Mouse (Mus musculus) stomach, postnatal 0 days (tissue): ENCODE measurements around the gene Kctd4. TPM values are rescaled to one million over a fixed set of nuclear protein-coding genes. Genes with fewer than 3 reads are reported as not detected.

Source experiments
- ATAC-seq: fragments of 200-750 bp; cut with Nextera tagmentation; 2 replicates; pipeline ENCODE4 v1.8.0; 2017; ENCODE audit not compliant: low FRiP score, low TSS enrichment
- DNase-seq: peaks from one replicate; pipeline ENCODE4 v3.0.0-alpha.2; 2016; ENCODE audit warnings: low spot score
- H3K27ac ChIP-seq: fragments of 300-500 bp; sonication (generic); replicated peaks from 2 replicates; pipeline ENCODE4 v1.5.1; 2014; ENCODE audit warnings: mild to moderate bottlenecking, control low read depth
- H3K27me3 ChIP-seq: fragments of 300-500 bp; sonication (generic); 2 replicates; pipeline ENCODE4 v1.6.1; 2014; ENCODE audit warnings: low read length; ENCODE audit not compliant: control insufficient read depth, insufficient read depth
- H3K36me3 ChIP-seq: fragments of 300-500 bp; sonication (generic); 2 replicates; pipeline ENCODE4 v1.6.1; 2014; ENCODE audit warnings: low read length, mixed read lengths; ENCODE audit not compliant: control insufficient read depth, insufficient read depth
- H3K4me1 ChIP-seq: fragments of 300-500 bp; sonication (generic); replicated peaks from 2 replicates; pipeline ENCODE4 v1.6.1; 2014; ENCODE audit warnings: antibody characterized with exemption; ENCODE audit not compliant: control insufficient read depth, insufficient read depth
- H3K4me2 ChIP-seq: fragments of 300-500 bp; sonication (generic); replicated peaks from 2 replicates; pipeline ENCODE4 v1.6.1; 2014; ENCODE audit warnings: low read depth, mild to moderate bottlenecking, control low read depth, moderate library complexity
- H3K4me3 ChIP-seq: fragments of 300-500 bp; sonication (generic); 2 replicates; pipeline ENCODE4 v1.5.1; 2014; ENCODE audit warnings: low read depth, low read length, control low read depth
- H3K9ac ChIP-seq: fragments of 300-500 bp; sonication (generic); 2 replicates; pipeline ENCODE4 v1.6.1; 2014; ENCODE audit warnings: mild to moderate bottlenecking, low read length, control low read depth, mixed read lengths
- H3K9me3 ChIP-seq: fragments of 300-500 bp; sonication (generic); 2 replicates; pipeline ENCODE4 v1.6.1; 2016; ENCODE audit warnings: low read length; ENCODE audit not compliant: control insufficient read depth
- CTCF ChIP-seq: IDR thresholded peaks from 2 replicates; pipeline ENCODE4 v1.5.1; 2016; ENCODE audit warnings: antibody characterized with exemption, low read depth, mild to moderate bottlenecking, moderate library complexity
- EP300 ChIP-seq: optimal IDR thresholded peaks from 2 replicates; pipeline ENCODE3; 2016; ENCODE audit warnings: antibody characterized with exemption
- WGBS: fragments of 180-500 bp; shearing (Covaris S2); extraction: QIAGEN DNeasy Blood & Tissue Kit; methylation state at CpG from one replicate; pipeline ENCODE4 v1.1.7; 2014; 5-methylcytosine and 5-hydroxymethylcytosine counted together
- polyA plus RNA-seq: library from polyadenylated mRNA; unstranded; fragments of >200 nt; fragmentation: Nextera tagmentation; extraction: Ambion mirVana; gene quantifications from 2 replicates; pipeline ENCODE4 v1.2.1, GENCODE M21; 2015

Gene Kctd4
- polyA plus RNA-seq, 1 experiment from 2014 or later: 10.4 TPM

GRCm38 (mm10) chr14:75953011-75953410 lies 1.8 kb upstream of the Kctd4 start:
- no peaks in the 10 kb centered on the region for H3K36me3 ChIP-seq
- no peak overlapping the region for H3K4me3 ChIP-seq
- TF ChIP-seq CTCF: no peak
- no peak for TF ChIP-seq EP300
- no peaks in the 10 kb centered on the region for H3K9me3 ChIP-seq
- no peaks in the 10 kb centered on the region for H3K4me1 ChIP-seq
- H3K27me3 ChIP-seq: no peaks in the 10 kb centered on the region
- DNase-seq (no peak), ATAC-seq (no peak)
- H3K27ac ChIP-seq: no peak overlapping the region
- H3K9ac ChIP-seq: no peak overlapping the region
- WGBS: 54% methylated on average over 2 of the region's 2 CpGs
- no peak overlapping the region for H3K4me2 ChIP-seq

GRCm38 (mm10) chr14:75962250-75962649 lies 7.4 kb downstream of the Kctd4 start:
- ATAC-seq (no peak), DNase-seq (no peak)
- no peaks in the 10 kb centered on the region for H3K27me3 ChIP-seq
- no peaks in the 10 kb centered on the region for H3K36me3 ChIP-seq
- H3K9me3 ChIP-seq: no peaks in the 10 kb centered on the region
- no peak overlapping the region for H3K4me3 ChIP-seq
- H3K9ac ChIP-seq: no peak overlapping the region
- no peaks in the 10 kb centered on the region for H3K4me1 ChIP-seq
- 78% methylated on average over 9 of the region's 9 CpGs for WGBS
- H3K4me2 ChIP-seq: no peak overlapping the region
- TF ChIP-seq CTCF (peak; percentile 28), EP300 (no peak)
- no peak overlapping the region for H3K27ac ChIP-seq

GRCm38 (mm10) chr14:75963215-75963614 lies 8.4 kb downstream of the Kctd4 start:
- TF ChIP-seq EP300: no peak
- no peak for TF ChIP-seq CTCF
- Histone ChIP-seq H3K9me3 (no peaks in the 10 kb centered on the region), H3K36me3 (no peaks in the 10 kb centered on the region), H3K27me3 (no peaks in the 10 kb centered on the region), H3K4me2 (no peak overlapping the region), H3K4me3 (no peak overlapping the region), H3K27ac (no peak overlapping the region), H3K4me1 (no peaks in the 10 kb centered on the region), H3K9ac (no peak overlapping the region)
- ATAC-seq (no peak), DNase-seq (no peak)
- 68% methylated on average over 5 of the region's 5 CpGs for WGBS

GRCm38 (mm10) chr14:75964000-75964399 lies 9.2 kb downstream of the Kctd4 start:
- H3K27ac ChIP-seq: no peak overlapping the region
- H3K4me1 ChIP-seq: no peaks in the 10 kb centered on the region
- H3K27me3 ChIP-seq: no peaks in the 10 kb centered on the region
- no peaks in the 10 kb centered on the region for H3K9me3 ChIP-seq
- no peak overlapping the region for H3K4me2 ChIP-seq
- DNase-seq (no peak), ATAC-seq (no peak)
- TF ChIP-seq CTCF (no peak), EP300 (no peak)
- H3K4me3 ChIP-seq: no peak overlapping the region
- no peaks in the 10 kb centered on the region for H3K36me3 ChIP-seq
- no peak overlapping the region for H3K9ac ChIP-seq
- 66% methylated on average over 5 of the region's 5 CpGs for WGBS

- no peak for ATAC-seq
- Histone ChIP-seq H3K4me2 (no peak overlapping the region), H3K36me3 (no peaks in the 10 kb centered on the region), H3K9ac (no peak overlapping the region), H3K4me1 (no peaks in the 10 kb centered on the region), H3K4me3 (no peak overlapping the region), H3K9me3 (no peaks in the 10 kb centered on the region), H3K27me3 (no peaks in the 10 kb centered on the region), H3K27ac (no peak overlapping the region)
- no peak for DNase-seq
- 81% methylated on average over 1 of the region's 1 CpGs for WGBS
- TF ChIP-seq CTCF (no peak), EP300 (no peak)
These were observed 9.6 kb downstream of the Kctd4 start for GRCm38 (mm10) chr14:75964433-75964832.

- TF ChIP-seq CTCF (no peak), EP300 (no peak)
- DNase-seq (no peak), ATAC-seq (no peak)
- H3K4me3 ChIP-seq: no peak overlapping the region
- H3K27ac ChIP-seq: no peak overlapping the region
- H3K36me3 ChIP-seq: no peaks in the 10 kb centered on the region
- no peak overlapping the region for H3K4me2 ChIP-seq
- H3K27me3 ChIP-seq: no peaks in the 10 kb centered on the region
- 49% methylated on average over 5 of the region's 5 CpGs for WGBS
- H3K9ac ChIP-seq: no peak overlapping the region
- no peaks in the 10 kb centered on the region for H3K9me3 ChIP-seq
- H3K4me1 ChIP-seq: no peaks in the 10 kb centered on the region
These were observed 12.5 kb downstream of the Kctd4 start for GRCm38 (mm10) chr14:75967291-75967690.

- no peak for TF ChIP-seq CTCF
- no peak for TF ChIP-seq EP300
- no peak for ATAC-seq
These were observed 21.3 kb downstream of the Kctd4 start for GRCm38 (mm10) chr14:75976107-75976506.

More at GRCm38 (mm10) chr14:75976107-75976506, 21.3 kb downstream of the Kctd4 start:
- Histone ChIP-seq H3K36me3 (no peaks in the 10 kb centered on the region), H3K4me3 (no peak overlapping the region), H3K27ac (no peak overlapping the region), H3K9me3 (no peaks in the 10 kb centered on the region), H3K4me2 (no peak overlapping the region), H3K4me1 (no peaks in the 10 kb centered on the region), H3K27me3 (no peaks in the 10 kb centered on the region), H3K9ac (no peak overlapping the region)
- no peak for DNase-seq
- 47% methylated on average over 3 of the region's 3 CpGs for WGBS
